Mouse (Mus musculus) spleen, postnatal 4 days (tissue): ENCODE data around the gene Il13ra2.
"Not testable (repeated sequence)": the region's sequence is repeated elsewhere in the genome, so short reads cannot be mapped to it uniquely, and the experiment has no call there.

Source experiments
- DNase-seq, 2 experiments: peaks; one replicate each; pipeline ENCODE4 v3.0.0; 2022; ENCODE audit warnings: low spot score in 2 of 2

Il13ra2 gene

GRCm38 (mm10) chrX:147429129-147429528 is at the start of gene Il13ra2:
Gene Il13ra2, minus strand, starts transcription at chrX:147429192.
- DNase-seq: no peak

GRCm38 (mm10) chrX:147453610-147454009 is 24.6 kb upstream of the Il13ra2 start, which contains the start of gene Vmn1r239-ps:
Gene Vmn1r239-ps, minus strand, starts transcription at chrX:147453710.
- DNase-seq: not testable (repeated sequence)

- DNase-seq: no peak
Observed at GRCm38 (mm10) chrX:147443386-147443785, 14.4 kb upstream of the Il13ra2 start.

- DNase-seq: no peak
Observed at GRCm38 (mm10) chrX:147435400-147435799, 6.4 kb upstream of the Il13ra2 start.

- DNase-seq: no peak
Observed at GRCm38 (mm10) chrX:147429753-147430152, 761 bp upstream of the Il13ra2 start.

GRCm38 (mm10) chrX:147393446-147393845 is 35.5 kb downstream of the Il13ra2 start:
- DNase-seq: no peak

DNA sequence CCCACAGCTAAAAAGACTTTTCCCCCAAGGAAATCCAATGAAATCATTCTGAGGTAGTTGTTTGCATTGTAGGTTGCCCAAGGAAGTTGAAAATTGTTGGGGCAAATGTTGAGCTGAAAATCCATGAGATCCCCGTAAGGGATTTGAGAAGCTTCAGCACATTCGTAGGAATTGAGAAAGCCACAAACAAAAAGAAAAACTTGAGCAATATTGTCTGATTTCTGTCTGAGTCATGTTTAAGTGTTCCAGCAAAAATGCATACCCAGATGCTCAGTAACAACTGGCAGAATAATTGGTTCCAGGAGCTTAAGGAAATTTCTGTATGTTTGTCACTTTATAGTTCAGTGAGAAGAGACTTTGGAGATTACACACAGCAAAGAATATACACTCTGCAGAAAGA is 79.8 kb downstream of the Il13ra2 start:
- DNase-seq: no peak
